Mouse (Mus musculus) left cerebral cortex, adult 9 months (tissue): ENCODE data around the gene Vcan.
A peak's percentile ranks its signal among the peaks of the same experiment; 100 is the strongest.

ENCODE experiments used
- DNase-seq, 2 experiments: peaks; one replicate each; pipeline ENCODE4 v3.0.0; 2022; ENCODE audit warnings: low spot score in 2 of 2

The Vcan gene

GRCm38 (mm10) chr13:89726492-89726891, 15.8 kb downstream of the Vcan start:
- DNase-seq, result no peak

- no peak for DNase-seq
Observed at GRCm38 (mm10) chr13:89720497-89720896, 21.8 kb downstream of the Vcan start.

- DNase-seq, result no peak
Observed at GRCm38 (mm10) chr13:89709497-89710201, 32.7 kb downstream of the Vcan start.

GRCm38 (mm10) chr13:89708151-89708927, 34.0 kb downstream of the Vcan start:
- DNase-seq, result no peak

GRCm38 (mm10) chr13:89702395-89702794, 39.9 kb downstream of the Vcan start:
- no peak for DNase-seq

GRCm38 (mm10) chr13:89699998-89700555, 42.2 kb downstream of the Vcan start:
- no peak for DNase-seq

GRCm38 (mm10) chr13:89692597-89692996, 49.7 kb downstream of the Vcan start:
- DNase-seq, result no peak

GRCm38 (mm10) chr13:89683490-89683889, 58.8 kb downstream of the Vcan start:
- no peak for DNase-seq

GRCm38 (mm10) chr13:89682254-89682653, 60.1 kb downstream of the Vcan start:
- DNase-seq, result no peak

GRCm38 (mm10) chr13:89679756-89680155, 62.6 kb downstream of the Vcan start:
- no peak for DNase-seq

- DNase-seq, result no peak
Observed at GRCm38 (mm10) chr13:89670505-89670904, 71.8 kb downstream of the Vcan start.

GRCm38 (mm10) chr13:89668981-89669880, 73.1 kb downstream of the Vcan start:
- no peak for DNase-seq

GRCm38 (mm10) chr13:89668069-89668468, 74.2 kb downstream of the Vcan start:
- peak in 1 of 2 experiments; percentile 48 for DNase-seq

- DNase-seq, result no peak
Observed at GRCm38 (mm10) chr13:89661688-89662087, 80.6 kb downstream of the Vcan start.

GRCm38 (mm10) chr13:89657046-89657445, 85.3 kb downstream of the Vcan start:
- peak in 1 of 2 experiments; percentile 17 for DNase-seq

GRCm38 (mm10) chr13:89653279-89653678, 89.0 kb downstream of the Vcan start:
- DNase-seq, result no peak

GRCm38 (mm10) chr13:89652773-89653172, 89.5 kb downstream of the Vcan start:
- no peak for DNase-seq

GRCm38 (mm10) chr13:89645589-89645988, 96.7 kb downstream of the Vcan start:
- DNase-seq, result no peak

GRCm38 (mm10) chr13:89637012-89637411, 105.3 kb downstream of the Vcan start:
- DNase-seq, result no peak

- DNase-seq, result peak in 1 of 2 experiments; percentile 49
Observed at GRCm38 (mm10) chr13:89634137-89634683, 108.1 kb downstream of the Vcan start.

GRCm38 (mm10) chr13:89619064-89619463, 123.2 kb downstream of the Vcan start:
- DNase-seq, result no peak
